Mouse (Mus musculus) granulocyte monocyte progenitor cell, adult 5-6 weeks (primary cell): ENCODE data around the gene Ttc29. TPM values are rescaled to one million over a fixed set of nuclear protein-coding genes. Genes with fewer than 3 reads are reported as not detected.

ENCODE experiments used
- total RNA-seq, 2 experiments: library from RNA; stranded (forward) in 1 of 2; stranded (reverse) in 1 of 2; fragments of 200-712, 200-1000 nt in 1 of 2; fragments of >200 nt in 1 of 2; fragmentation: Nextera tagmentation in 1 of 2; gene quantifications; 2 replicates each; pipeline ENCODE4 v1.2.3; 2014 to 2017

Ttc29 gene
- total RNA-seq, 2 experiments from 2014 or later: not detected

Other genes starting within 250 kb of the Ttc29 start
- not detected in 2 replicates for gene Pou4f2, start 223.3 kb downstream of the Ttc29 start, total RNA-seq (2014; fragmentation: Nextera tagmentation)
- gene Pou4f2, start 223.3 kb downstream of the Ttc29 start, total RNA-seq (2017): not detected in 2 replicates